Mouse (Mus musculus) MEL (cell line): ENCODE measurements around the gene Adgra1. TPM values are rescaled to one million over a fixed set of nuclear protein-coding genes. Genes with fewer than 3 reads are reported as not detected.

Experiments used
- DNase-seq: peaks from one replicate; pipeline ENCODE4 v3.0.0; 2011; ENCODE audit warnings: low read depth, low spot score
- H3K27ac ChIP-seq: 2 replicates; pipeline ENCODE4 v1.5.1; 2012; ENCODE audit warnings: low read depth, mild to moderate bottlenecking, control low read depth, low read length, moderate library complexity; ENCODE audit not compliant: control insufficient read depth
- H3K27me3 ChIP-seq, 2 experiments: fragments of 150-350 bp in 1 of 2; sonication (generic) in 1 of 2; 2 replicates each; pipeline ENCODE4 v1.6.1; 2012; ENCODE audit warnings: low read length in 2 of 2, mild to moderate bottlenecking in 2 of 2, improper control_type of control experiment in 1 of 2, moderate library complexity in 1 of 2; ENCODE audit not compliant: insufficient read depth in 2 of 2, control insufficient read depth in 1 of 2
- H3K36me3 ChIP-seq, 2 experiments: 2 replicates each; pipeline ENCODE4 v1.6.1; 2012 to 2014; ENCODE audit warnings: low read length in 2 of 2, improper control_type of control experiment in 1 of 2, inconsistent platforms in 1 of 2, mild to moderate bottlenecking in 1 of 2; ENCODE audit not compliant: insufficient read depth in 2 of 2, control insufficient read depth in 1 of 2
- H3K4me1 ChIP-seq, 2 experiments: fragments of 150-350 bp in 1 of 2; sonication (generic) in 1 of 2; 2 replicates each; pipeline ENCODE4 v1.6.1; 2012; ENCODE audit warnings: low read length in 2 of 2, improper control_type of control experiment in 1 of 2, mild to moderate bottlenecking in 1 of 2; ENCODE audit not compliant: insufficient read depth in 2 of 2, control insufficient read depth in 1 of 2
- H3K4me3 ChIP-seq, 2 experiments: fragments of 150-350 bp in 1 of 2; sonication (generic) in 1 of 2; 2 replicates each; pipeline ENCODE4 v1.5.1; 2012; ENCODE audit warnings: low read depth in 2 of 2, low read length in 2 of 2, mild to moderate bottlenecking in 2 of 2, moderate library complexity in 2 of 2, control low read depth in 1 of 2, improper control_type of control experiment in 1 of 2; ENCODE audit not compliant: control insufficient read depth in 1 of 2, insufficient read depth in 1 of 2
- H3K79me2 ChIP-seq: 2 replicates; pipeline ENCODE4 v1.6.1; 2012; ENCODE audit warnings: mild to moderate bottlenecking, low read length, moderate library complexity; ENCODE audit not compliant: control insufficient read depth, poor library complexity, insufficient read depth
- H3K9ac ChIP-seq: 2 replicates; pipeline ENCODE4 v1.6.1; 2012; ENCODE audit warnings: low read depth, mild to moderate bottlenecking, control low read depth, low read length, moderate library complexity; ENCODE audit not compliant: control insufficient read depth, poor library complexity, severe bottlenecking
- H3K9me3 ChIP-seq: fragments of 150-350 bp; sonication (generic); replicated peaks from 2 replicates; pipeline ENCODE4 v1.6.1; 2012; ENCODE audit warnings: mild to moderate bottlenecking, low read length, improper control_type of control experiment, moderate library complexity; ENCODE audit not compliant: insufficient read depth
- BHLHE40 ChIP-seq: IDR thresholded peaks from 2 replicates; pipeline ENCODE4 v1.6.1; 2012; ENCODE audit warnings: low read depth, mild to moderate bottlenecking, inconsistent platforms, low read length, improper control_type of control experiment, borderline replicate concordance
- CHD1 ChIP-seq: IDR thresholded peaks from 2 replicates; pipeline ENCODE4 v1.6.1; 2012; ENCODE audit warnings: low read depth, mild to moderate bottlenecking, inconsistent platforms, low read length, improper control_type of control experiment
- CTCF ChIP-seq, 3 experiments: IDR thresholded peaks in 2 of 3; conservative IDR thresholded peaks in 1 of 3; 2 replicates each; pipeline ENCODE4 v1.5.1; 2011 to 2012; ENCODE audit warnings: low read length in 3 of 3, low read depth in 2 of 3, mild to moderate bottlenecking in 2 of 3, improper control_type of control experiment in 1 of 3, inconsistent platforms in 1 of 3, mixed read lengths in 1 of 3, moderate library complexity in 1 of 3; ENCODE audit not compliant: control insufficient read depth in 1 of 3, insufficient read depth in 1 of 3, poor library complexity in 1 of 3, severe bottlenecking in 1 of 3
- E2F4 ChIP-seq: IDR thresholded peaks from 2 replicates; pipeline ENCODE4 v1.6.1; 2011; ENCODE audit warnings: low read depth, low read length, improper control_type of control experiment, borderline replicate concordance
- ETS1 ChIP-seq: IDR thresholded peaks from 2 replicates; pipeline ENCODE4 v1.6.1; 2012; ENCODE audit warnings: low read depth, mild to moderate bottlenecking, inconsistent platforms, low read length, improper control_type of control experiment, moderate library complexity
- GATA1 ChIP-seq: IDR thresholded peaks from 2 replicates; pipeline ENCODE4 v1.6.1; 2011; ENCODE audit warnings: low read depth, low read length, improper control_type of control experiment
- HCFC1 ChIP-seq: IDR thresholded peaks from 2 replicates; pipeline ENCODE4 v1.6.1; 2012; ENCODE audit warnings: low read depth, mild to moderate bottlenecking, inconsistent platforms, low read length, improper control_type of control experiment, moderate library complexity
- JUND ChIP-seq: IDR thresholded peaks from 2 replicates; pipeline ENCODE4 v1.6.1; 2011; ENCODE audit warnings: low read depth, mild to moderate bottlenecking, improper control_type of control experiment, low read length
- KAT2A ChIP-seq: conservative IDR thresholded peaks from 2 replicates; pipeline ENCODE4 v1.6.1; 2012; ENCODE audit warnings: low read depth, low read length, improper control_type of control experiment, inconsistent platforms
- MAX ChIP-seq: IDR thresholded peaks from 2 replicates; pipeline ENCODE4 v1.6.1; 2011; ENCODE audit warnings: low read length, improper control_type of control experiment
- MEF2A ChIP-seq: IDR thresholded peaks from 2 replicates; pipeline ENCODE4 v1.6.1; 2014; ENCODE audit warnings: low read depth, mild to moderate bottlenecking, inconsistent platforms, low read length, improper control_type of control experiment; ENCODE audit not compliant: poor library complexity, insufficient replicate concordance, severe bottlenecking; ENCODE audit errors: extremely low read depth
- MXI1 ChIP-seq: IDR thresholded peaks from 2 replicates; pipeline ENCODE4 v1.6.1; 2011; ENCODE audit warnings: mild to moderate bottlenecking, low read depth, low read length, improper control_type of control experiment
- MYC ChIP-seq: IDR thresholded peaks from 2 replicates; pipeline ENCODE4 v1.6.1; 2011; ENCODE audit warnings: low read depth, mild to moderate bottlenecking, low read length, improper control_type of control experiment, moderate library complexity
- NELFE ChIP-seq: IDR thresholded peaks from 2 replicates; pipeline ENCODE4 v1.6.1; 2011; ENCODE audit warnings: low read depth, low read length, improper control_type of control experiment
- NRF1 ChIP-seq: IDR thresholded peaks from 2 replicates; pipeline ENCODE4 v1.6.1; 2014; ENCODE audit warnings: low read depth, mild to moderate bottlenecking, inconsistent platforms, low read length, improper control_type of control experiment, moderate library complexity; ENCODE audit not compliant: poor library complexity, insufficient read depth, severe bottlenecking
- RCOR1 ChIP-seq: IDR thresholded peaks from 2 replicates; pipeline ENCODE4 v1.6.1; 2012; ENCODE audit warnings: low read depth, mild to moderate bottlenecking, inconsistent platforms, low read length, improper control_type of control experiment
- SIN3A ChIP-seq: IDR thresholded peaks from 2 replicates; pipeline ENCODE4 v1.6.1; 2012; ENCODE audit warnings: low read length, improper control_type of control experiment, inconsistent platforms
- TCF12 ChIP-seq: IDR thresholded peaks from 2 replicates; pipeline ENCODE4 v1.6.1; 2014; ENCODE audit warnings: low read depth, mild to moderate bottlenecking, inconsistent platforms, low read length, improper control_type of control experiment, moderate library complexity
- UBTF ChIP-seq: IDR thresholded peaks from 2 replicates; pipeline ENCODE4 v1.6.1; 2012; ENCODE audit warnings: low read depth, mild to moderate bottlenecking, inconsistent platforms, low read length, improper control_type of control experiment, moderate library complexity, borderline replicate concordance; ENCODE audit not compliant: insufficient read depth
- USF1 ChIP-seq: IDR thresholded peaks from 2 replicates; pipeline ENCODE4 v1.6.1; 2014; ENCODE audit warnings: low read depth, mild to moderate bottlenecking, inconsistent platforms, low read length, improper control_type of control experiment, moderate library complexity
- USF2 ChIP-seq, 2 experiments: IDR thresholded peaks; 2 replicates each; pipeline ENCODE4 v1.6.1; 2011 to 2012; ENCODE audit warnings: improper control_type of control experiment in 2 of 2, low read length in 2 of 2, borderline replicate concordance in 1 of 2, inconsistent platforms in 1 of 2, low read depth in 1 of 2, mild to moderate bottlenecking in 1 of 2; ENCODE audit not compliant: insufficient read depth in 1 of 2
- ZKSCAN1 ChIP-seq: IDR thresholded peaks from 2 replicates; pipeline ENCODE4 v1.6.1; 2012; ENCODE audit warnings: low read depth, mild to moderate bottlenecking, inconsistent platforms, low read length, improper control_type of control experiment, moderate library complexity
- polyA plus RNA-seq, 2 experiments: library from polyadenylated mRNA; stranded (reverse) in 1 of 2; unstranded in 1 of 2; fragments of >175 nt in 1 of 2; fragments of >200 nt in 1 of 2; gene quantifications; 2 replicates each; pipeline versions ENCODE4 v1.2.1 to v1.2.4; 2012; ENCODE audit warnings: low replicate concordance in 2 of 2, low read depth in 1 of 2; ENCODE audit not compliant: insufficient read length in 2 of 2, insufficient read depth in 1 of 2, missing spikeins in 1 of 2
- total RNA-seq: library from RNA; depleted of rRNA; stranded (reverse); fragments of 300-350 nt; gene quantifications from 2 replicates; pipeline ENCODE4 v1.2.3, GENCODE M21; 2012

Gene Adgra1
- total and polyA plus RNA-seq, 3 experiments = not detected

GRCm38 (mm10) chr7:139810036-139810435, 23.9 kb upstream of the Adgra1 start:
- Histone ChIP-seq H3K4me1 (no peaks in the 10 kb centered on the region), H3K79me2 (no peaks in the 10 kb centered on the region), H3K4me3 (no peak overlapping the region), H3K9ac (no peak overlapping the region), H3K9me3 (no peaks in the 10 kb centered on the region), H3K36me3 (no peaks in the 10 kb centered on the region), H3K27ac (no peak overlapping the region), H3K27me3 (no peaks in the 10 kb centered on the region)
- TF ChIP-seq CHD1 (no peak), JUND (no peak), UBTF (no peak), USF1 (no peak), KAT2A (no peak), BHLHE40 (no peak), ZKSCAN1 (no peak), MXI1 (no peak), E2F4 (no peak), GATA1 (no peak), HCFC1 (no peak), MYC (no peak)
- DNase-seq = no peak

GRCm38 (mm10) chr7:139811706-139812105, 22.3 kb upstream of the Adgra1 start:
- no peaks in the 10 kb centered on the region for H3K27me3 ChIP-seq
- H3K9me3 ChIP-seq = no peaks in the 10 kb centered on the region
- TF ChIP-seq CTCF (IDR thresholded peaks at IDR 0.05 in 2 of 3, conservative IDR thresholded peaks at IDR 0.05 in 1 of 3; ENCODE audit: control insufficient read depth in 1 of 3, insufficient read depth in 1 of 3, low read depth in 2 of 3, low read length in 3 of 3, poor library complexity in 1 of 3, severe bottlenecking in 1 of 3) (no peak), NRF1 (no peak), SIN3A (no peak), MAX (no peak), MXI1 (no peak), ETS1 (no peak), NELFE (no peak), USF2 (IDR thresholded peaks at IDR 0.05; ENCODE audit: borderline replicate concordance in 1 of 2, insufficient read depth in 1 of 2, low read depth in 1 of 2, low read length in 2 of 2) (no peak), RCOR1 (no peak), TCF12 (no peak), MEF2A (no peak), ZKSCAN1 (no peak)
- no peak for DNase-seq
- no peaks in the 10 kb centered on the region for H3K4me1 ChIP-seq
- H3K79me2 ChIP-seq = no peaks in the 10 kb centered on the region
- H3K4me3 ChIP-seq = no peak overlapping the region
- no peak overlapping the region for H3K9ac ChIP-seq
- no peaks in the 10 kb centered on the region for H3K36me3 ChIP-seq
- no peak overlapping the region for H3K27ac ChIP-seq
